Mouse (Mus musculus): ENCODE data around the gene Kmt2c. TPM values are rescaled to one million over a fixed set of nuclear protein-coding genes. Genes with fewer than 3 reads are reported as not detected.

Kmt2c gene
- 100 to 1,000 TPM; 160 to 170 TPM for total RNA-seq (2023)

DNA sequence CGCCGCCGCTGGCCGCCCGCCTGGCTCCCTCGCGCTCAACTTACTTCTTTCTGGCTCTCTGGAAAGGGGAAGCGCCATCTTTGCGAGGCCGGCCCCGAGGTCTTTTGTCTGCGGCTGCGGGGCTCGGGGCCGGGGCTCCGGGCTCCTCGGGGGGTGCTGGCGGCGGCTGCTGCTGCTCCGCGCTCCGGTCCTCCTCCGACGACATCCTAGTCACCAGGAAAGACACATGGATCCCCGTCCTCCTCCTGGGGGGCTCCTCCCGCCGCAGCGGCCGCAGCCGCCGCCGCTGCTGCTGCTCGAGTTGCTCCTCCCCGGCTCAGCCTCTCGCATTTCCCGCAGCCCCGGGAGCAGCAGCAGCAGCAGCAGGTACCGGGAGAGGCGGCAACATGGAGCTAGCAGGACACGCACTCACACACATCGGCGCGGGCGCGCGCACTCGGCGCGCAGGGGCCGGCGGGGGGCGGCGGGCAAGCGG lies at the start of gene Kmt2c:
Gene Kmt2c (minus strand): TSS at position 438 of the 475 bp plus-strand sequence.

DNA sequence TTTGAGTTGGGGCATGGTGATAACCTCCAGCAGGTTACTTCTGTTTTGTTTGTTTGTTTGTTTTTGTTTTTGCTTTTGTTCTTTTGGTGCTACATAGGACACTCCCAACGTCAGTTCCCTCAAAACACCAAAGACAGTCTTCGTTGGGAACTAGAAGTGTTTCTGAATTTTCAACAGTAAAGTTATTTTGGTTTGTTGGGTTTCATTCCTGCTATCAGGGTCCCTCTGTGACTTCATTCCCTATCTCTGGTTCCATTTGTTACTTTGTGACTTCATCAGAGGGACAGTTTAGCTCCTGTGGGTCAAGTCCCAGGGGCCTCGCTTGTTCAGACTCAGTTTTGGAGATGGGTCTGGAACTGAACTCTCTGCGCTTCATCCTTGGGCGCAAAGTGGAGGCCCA lies 17.2 kb upstream of the Kmt2c start, which contains the start of gene Cct8l1:
Gene Cct8l1 (plus strand): TSS at position 301 of the 400 bp plus-strand sequence.

GRCm38 (mm10) chr5:25222752-25223702 lies 275.6 kb downstream of the Kmt2c start, which contains the start of gene E130116L18Rik:
E130116L18Rik (minus strand) TSS chr5:25223153.

Other genes with a start within 250 kb of the Kmt2c start
- gene Cct8l1, start 17.3 kb upstream of the Kmt2c start, total RNA-seq (2023): not detected
- gene Xrcc2, start 207.0 kb upstream of the Kmt2c start, total RNA-seq (2023): 10 to 100 TPM in 1 of 2 experiments, 1 to 10 TPM in 1; 8.6 to 11.7 TPM

Data from B cell, adult 67 days (primary cell).